Mouse (Mus musculus) lung, adult 2 months (tissue): ENCODE results near the gene Zbtb25. TPM values are rescaled to one million over a fixed set of nuclear protein-coding genes. Genes with fewer than 3 reads are reported as not detected.

Source experiments
- DNase-seq: peaks from one replicate; pipeline ENCODE4 v3.0.0; 2022
- H3K4me1 ChIP-seq: fragments of 200-500 bp; 2 replicates; pipeline ENCODE4 v1.6.1; 2011; ENCODE audit warnings: low read length; ENCODE audit not compliant: control insufficient read depth, insufficient read depth
- H3K4me3 ChIP-seq: fragments of 200-500 bp; replicated peaks from 2 replicates; pipeline ENCODE3; 2011; ENCODE audit warnings: low read depth, mild to moderate bottlenecking, control low read depth, low read length; ENCODE audit errors: extremely low read depth
- CTCF ChIP-seq: fragments of 200-500 bp; IDR thresholded peaks from 2 replicates; pipeline ENCODE4 v1.5.1; 2011; ENCODE audit warnings: mild to moderate bottlenecking, low read length, control low read depth; ENCODE audit not compliant: insufficient read depth
- POLR2A ChIP-seq: fragments of 200-500 bp; IDR thresholded peaks from 2 replicates; pipeline ENCODE4 v1.6.1; 2011; ENCODE audit warnings: low read depth, mild to moderate bottlenecking, control low read depth, low read length, borderline replicate concordance; ENCODE audit errors: extremely low read depth
- WGBS: fragments of 180-500 bp; shearing (Covaris S2); methylation state at CpG from one replicate; pipeline ENCODE4 v1.1.7; 2018; 5-methylcytosine and 5-hydroxymethylcytosine counted together
- polyA plus RNA-seq: library from polyadenylated mRNA; depleted of rRNA; stranded (reverse); fragments of >200 nt; gene quantifications from 2 replicates; pipeline ENCODE4 v1.2.3, GENCODE M21; 2012

Zbtb25 gene
- polyA plus RNA-seq, 1 experiment: 6.4 TPM

DNA sequence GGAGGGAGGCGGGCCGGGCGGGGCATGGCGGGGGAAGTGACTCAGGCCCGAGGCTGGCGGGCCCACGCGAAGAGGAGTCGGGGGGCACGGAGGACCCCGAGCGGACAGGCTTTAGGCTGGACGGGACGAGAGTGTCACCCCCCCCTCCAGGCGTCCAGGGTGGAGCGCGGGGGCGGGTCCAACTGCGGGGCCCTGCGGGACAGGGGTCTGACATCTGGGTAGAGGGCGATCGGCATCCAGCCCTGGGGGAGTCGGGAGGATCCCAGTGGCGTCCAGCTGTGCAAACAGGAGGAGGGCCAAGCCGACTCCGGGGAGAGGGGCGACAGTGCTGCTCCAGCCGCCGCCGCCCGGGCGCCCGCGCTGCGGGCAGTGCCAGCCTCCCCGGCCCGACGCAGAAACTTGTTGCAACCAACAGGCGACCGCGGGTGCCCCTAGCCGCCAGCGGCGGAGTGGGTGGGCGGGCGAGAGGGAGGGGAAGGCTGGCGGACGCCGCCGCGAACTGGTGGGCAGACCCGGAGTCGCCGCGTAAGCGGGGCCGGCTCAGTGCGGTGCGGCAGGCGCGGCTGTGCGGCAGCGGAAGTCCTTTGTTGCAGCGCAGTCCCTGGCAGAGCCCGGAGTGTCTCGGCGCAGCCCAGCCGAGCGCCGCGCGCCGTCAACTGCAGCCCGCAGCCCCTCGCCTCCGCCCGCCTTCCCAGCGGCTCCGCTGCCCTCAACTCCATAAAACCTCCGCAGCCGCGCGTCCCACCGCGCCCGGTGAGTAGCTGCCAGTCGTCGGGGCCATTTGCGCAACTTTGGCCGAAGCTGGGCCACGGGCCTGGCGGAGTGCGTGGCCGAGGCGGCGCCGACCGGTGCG is 802 bp upstream of the Zbtb25 start, which contains the start of gene Zbtb1:
Zbtb1 (plus strand) TSS at position 289 of the 853 bp plus-strand sequence.
- peaks cover 13% of the 10 kb centered on the region; the same call in 1 of the 2 replicates for H3K4me1 ChIP-seq
- H3K4me3 ChIP-seq: peak within 1 kb of the TSS; percentile 89
- DNase-seq: peak; percentile 82
- TF ChIP-seq CTCF: no peak
- TF ChIP-seq POLR2A: peak; percentile 66; the same call in 1 of the 2 replicates
- under 1% methylated on average over 99 of the region's 99 CpGs for WGBS

DNA sequence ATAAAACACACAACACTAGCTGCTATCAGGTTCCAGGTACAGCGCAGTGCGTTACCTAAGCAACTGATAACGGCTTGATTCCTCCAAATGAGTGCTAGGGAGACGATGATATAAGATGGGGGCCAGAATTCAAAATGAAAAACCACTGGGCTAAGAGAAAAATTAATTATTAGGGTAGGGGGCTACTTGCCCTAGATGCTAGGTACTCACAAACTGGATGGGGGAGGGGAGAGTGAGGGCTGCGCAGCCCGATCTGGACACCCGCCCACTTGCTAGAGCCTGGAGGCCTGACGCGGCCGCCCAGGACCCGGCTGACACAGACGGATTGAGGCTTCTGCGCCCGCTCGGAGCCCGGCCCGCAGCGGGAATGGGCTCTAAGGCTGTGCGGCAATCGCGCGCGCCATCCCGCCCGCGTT is 604 bp downstream of the Zbtb25 start:
- 4% methylated on average over 26 of the region's 26 CpGs for WGBS
- H3K4me1 ChIP-seq: peaks cover 13% of the 10 kb centered on the region; the same call in 1 of the 2 replicates
- DNase-seq: no peak
- TF ChIP-seq CTCF (no peak), POLR2A (no peak)
- H3K4me3 ChIP-seq: peak overlapping the region; percentile 89

DNA sequence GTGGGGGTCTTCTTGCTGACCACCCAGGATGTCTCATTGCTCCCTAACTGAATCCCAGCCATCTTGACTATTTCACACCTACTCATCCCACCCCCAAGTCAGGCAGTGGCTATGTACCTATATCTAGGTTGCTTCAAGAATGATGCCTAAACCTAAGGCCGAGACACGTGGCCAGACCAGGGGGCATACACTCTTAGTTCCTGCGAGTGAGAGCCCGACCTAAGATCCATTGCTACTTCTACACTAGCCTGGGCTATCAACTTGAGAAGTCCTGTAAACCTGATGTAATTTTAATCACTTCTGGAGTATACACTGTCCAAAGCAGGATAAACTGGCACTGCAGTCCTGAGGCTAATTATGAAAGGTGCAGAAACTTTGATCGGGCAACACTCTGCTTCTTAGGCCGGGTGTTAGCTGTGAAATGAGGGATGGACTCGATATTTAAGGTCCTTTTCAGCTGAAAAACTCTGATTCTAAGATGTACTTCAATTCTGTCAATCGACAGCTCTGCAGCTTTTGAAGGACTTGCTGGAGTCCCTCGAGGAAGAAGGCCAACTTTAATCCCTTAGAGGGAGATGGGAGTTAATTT is 1.1 kb downstream of the Zbtb25 start:
- Histone ChIP-seq H3K4me1 (peaks cover 13% of the 10 kb centered on the region; the same call in 1 of the 2 replicates), H3K4me3 (peak overlapping the region; percentile 89)
- TF ChIP-seq POLR2A: no peak
- TF ChIP-seq CTCF: no peak
- WGBS: 23% methylated on average over 9 of the region's 9 CpGs
- no peak for DNase-seq

DNA sequence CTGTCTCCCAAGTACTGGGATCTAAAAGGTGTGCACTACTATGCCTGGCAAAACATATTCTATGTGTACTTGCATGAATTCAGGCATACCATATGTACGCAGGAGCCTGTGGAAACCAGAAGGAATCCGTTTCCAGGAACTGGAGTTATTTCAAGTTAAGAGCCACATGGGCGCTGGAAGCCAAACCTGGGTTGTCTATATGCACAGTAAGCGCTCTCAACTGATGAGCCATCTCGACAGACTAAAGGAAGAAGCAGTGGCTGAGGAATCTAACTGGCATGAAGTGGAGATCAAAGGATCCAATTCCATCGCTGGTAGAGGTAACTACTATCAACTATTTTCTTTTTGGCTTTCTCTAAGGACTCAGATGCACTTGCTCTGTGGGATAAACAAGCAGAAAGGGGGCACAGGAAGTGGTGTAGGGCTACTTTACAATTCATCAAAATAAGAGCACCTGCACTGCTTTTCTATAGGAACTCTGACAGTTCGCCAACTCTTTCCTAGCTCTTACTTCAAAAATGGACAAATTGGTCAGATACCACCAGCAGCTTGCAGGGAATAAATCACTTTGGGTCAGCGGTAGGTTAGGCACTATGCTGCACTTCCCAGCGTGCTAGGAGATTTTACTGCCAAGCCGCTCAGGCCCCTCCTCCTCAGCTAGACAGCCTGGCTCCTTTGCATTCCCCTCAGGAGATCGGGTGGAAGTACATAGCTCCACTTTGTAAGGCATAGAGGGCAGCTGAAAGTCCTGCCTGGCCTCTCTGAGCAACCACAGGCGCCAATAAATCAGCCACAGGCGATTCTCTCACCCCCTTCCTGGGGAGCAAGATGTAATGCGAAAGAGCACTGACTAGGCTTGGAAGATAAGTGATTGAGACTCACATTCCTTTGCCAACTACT is 2.1 kb downstream of the Zbtb25 start:
- DNase-seq: no peak
- TF ChIP-seq CTCF (no peak), POLR2A (no peak)
- 35% methylated on average over 14 of the region's 14 CpGs for WGBS
- Histone ChIP-seq H3K4me1 (peaks cover 6% of the 10 kb centered on the region; the same call in 1 of the 2 replicates), H3K4me3 (no peak overlapping the region)

DNA sequence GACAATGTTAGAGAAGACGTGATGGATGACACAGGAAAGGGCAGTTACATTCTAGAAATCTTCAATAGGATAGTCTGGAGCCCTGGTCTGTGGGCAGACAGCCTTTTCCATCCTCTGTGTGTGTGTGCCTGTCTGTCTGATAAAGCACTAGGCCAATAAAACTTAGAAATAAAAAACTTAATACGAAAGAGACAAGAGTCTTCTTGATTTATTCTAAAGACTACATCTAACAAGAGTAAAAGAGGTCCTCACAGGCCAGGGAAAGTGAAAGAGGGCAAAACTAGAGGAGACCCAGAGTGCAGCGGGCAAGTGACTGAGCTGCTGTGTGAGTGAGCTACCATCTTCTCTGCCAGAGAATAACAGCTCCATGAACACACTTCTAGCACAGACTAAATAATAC is 3.1 kb downstream of the Zbtb25 start:
- TF ChIP-seq CTCF (no peak), POLR2A (no peak)
- no peak overlapping the region for H3K4me3 ChIP-seq
- DNase-seq: no peak
- 72% methylated on average over 3 of the region's 3 CpGs for WGBS
- peaks cover 3% of the 10 kb centered on the region; the same call in 1 of the 2 replicates for H3K4me1 ChIP-seq

DNA sequence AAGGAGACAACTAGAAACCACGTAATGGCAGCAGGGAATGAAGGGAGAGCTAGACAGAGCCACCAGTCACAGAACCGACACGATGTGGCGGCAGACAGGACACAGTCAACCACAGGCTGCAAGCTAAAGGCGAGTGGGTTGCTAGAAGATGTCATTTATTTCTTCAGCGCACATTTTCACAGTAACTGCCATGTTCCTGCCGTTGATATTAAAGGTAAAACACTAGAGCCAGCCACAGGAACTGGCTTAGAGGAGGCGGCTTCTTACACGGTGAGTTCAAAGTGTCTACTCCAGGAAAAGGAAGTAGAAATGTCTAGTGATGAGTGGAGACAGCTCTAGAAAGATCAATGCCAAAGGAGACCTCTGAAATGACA is 7.1 kb downstream of the Zbtb25 start:
- DNase-seq: no peak
- Histone ChIP-seq H3K4me1 (no peaks in the 10 kb centered on the region; the same call in 1 of the 2 replicates), H3K4me3 (no peak overlapping the region)
- TF ChIP-seq CTCF (no peak), POLR2A (no peak)
- 60% methylated on average over 9 of the region's 9 CpGs for WGBS

- WGBS: 59% methylated on average over 9 of the region's 9 CpGs
- no peak for TF ChIP-seq CTCF
- TF ChIP-seq POLR2A: no peak
- DNase-seq: no peak
- Histone ChIP-seq H3K4me3 (no peak overlapping the region), H3K4me1 (no peaks in the 10 kb centered on the region)
Observed at GRCm38 (mm10) chr12:76361405-76362302, 7.7 kb downstream of the Zbtb25 start.

DNA sequence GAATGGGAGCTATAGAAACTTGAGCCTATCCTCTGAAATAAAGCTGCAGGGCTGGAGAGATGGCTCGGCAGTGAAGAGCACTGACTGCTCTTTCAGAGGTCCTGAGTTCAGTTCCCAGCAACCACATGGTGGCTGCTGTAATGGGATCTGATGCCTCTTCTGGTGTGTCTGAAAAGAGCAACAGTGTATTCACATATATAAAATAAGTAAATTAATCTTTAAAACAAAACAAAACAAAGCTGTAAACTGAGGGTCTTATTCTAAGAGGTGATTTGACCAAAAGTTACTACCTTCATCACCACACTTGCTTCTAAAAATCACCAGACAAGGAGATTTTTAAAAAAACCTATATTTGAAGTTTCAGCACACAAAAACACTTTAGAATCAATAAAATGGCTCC is 8.5 kb downstream of the Zbtb25 start:
- DNase-seq: no peak
- H3K4me1 ChIP-seq: no peaks in the 10 kb centered on the region
- WGBS: 88% methylated on average over 1 of the region's 1 CpGs
- H3K4me3 ChIP-seq: no peak overlapping the region
- TF ChIP-seq POLR2A (no peak), CTCF (no peak)

DNA sequence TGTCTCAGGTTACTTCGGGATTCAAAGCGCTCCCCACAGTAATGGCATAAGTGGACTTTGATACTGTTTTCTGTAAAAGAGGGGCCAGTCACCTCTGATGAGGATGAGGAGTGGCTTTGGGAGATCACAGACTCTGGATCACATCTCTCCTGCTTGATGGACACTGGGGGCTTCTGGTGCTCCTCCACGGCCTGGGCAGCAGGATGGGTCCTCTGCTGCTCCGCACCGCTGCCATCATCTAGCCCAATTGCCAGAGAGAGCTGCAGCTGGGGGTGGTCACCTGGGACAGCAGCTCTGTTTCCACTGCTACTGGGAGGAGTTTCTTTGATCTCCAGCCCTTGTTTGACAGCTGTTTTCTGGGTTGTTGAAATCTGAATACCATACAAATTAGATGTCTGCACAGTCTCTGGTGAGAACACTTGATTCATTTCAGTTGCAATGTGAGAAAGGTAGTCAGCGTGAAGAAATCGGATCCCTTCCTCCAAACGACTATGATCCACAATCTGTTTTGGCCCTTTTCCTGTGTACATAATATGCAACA is 19.7 kb downstream of the Zbtb25 start:
- 77% methylated on average over 8 of the region's 8 CpGs for WGBS
- TF ChIP-seq CTCF: no peak
- no peak for TF ChIP-seq POLR2A
- no peak for DNase-seq
- Histone ChIP-seq H3K4me1 (no peaks in the 10 kb centered on the region), H3K4me3 (no peak overlapping the region)
